Mouse (Mus musculus) heart, adult 2 months (tissue): ENCODE data around the gene Rai1. TPM values are rescaled to one million over a fixed set of nuclear protein-coding genes. Genes with fewer than 3 reads are reported as not detected.

Experiments
- DNase-seq, 2 experiments: peaks; one replicate each; pipeline ENCODE4 v3.0.0; 2021
- H3K27ac ChIP-seq: fragments of 200-600 bp; 2 replicates; pipeline ENCODE4 v1.8.1; 2022
- H3K27me3 ChIP-seq: fragments of 200-500 bp; 2 replicates; pipeline ENCODE4 v1.6.1; 2012; ENCODE audit warnings: mild to moderate bottlenecking, low read length, inconsistent platforms, mixed read lengths; ENCODE audit not compliant: control insufficient read depth, insufficient read depth
- H3K36me3 ChIP-seq: fragments of 200-500 bp; 2 replicates; pipeline ENCODE4 v1.6.1; 2012; ENCODE audit warnings: low read length, inconsistent platforms; ENCODE audit not compliant: control insufficient read depth, insufficient read depth
- H3K4me1 ChIP-seq: fragments of 200-500 bp; 2 replicates; pipeline ENCODE4 v1.6.1; 2011; ENCODE audit warnings: low read length; ENCODE audit not compliant: control insufficient read depth, insufficient read depth
- H3K4me3 ChIP-seq: fragments of 200-600 bp; 2 replicates; pipeline ENCODE4 v1.8.1; 2022
- H3K79me2 ChIP-seq: fragments of 200-500 bp; replicated peaks from 2 replicates; pipeline ENCODE4 v1.6.1; 2012; ENCODE audit warnings: mild to moderate bottlenecking, inconsistent platforms, low read length, moderate library complexity, mixed read lengths; ENCODE audit not compliant: control insufficient read depth, insufficient read depth
- H3K9ac ChIP-seq: fragments of 200-500 bp; 2 replicates; pipeline ENCODE4 v1.6.1; 2012; ENCODE audit warnings: low read depth, mild to moderate bottlenecking, control low read depth, inconsistent platforms, low read length, mixed read lengths
- CTCF ChIP-seq: fragments of 200-600 bp; IDR thresholded peaks from 2 replicates; pipeline ENCODE4 v1.8.1; 2022; ENCODE audit warnings: antibody characterized with exemption, mild to moderate bottlenecking, moderate library complexity
- EP300 ChIP-seq: fragments of 200-500 bp; IDR thresholded peaks from 2 replicates; pipeline ENCODE4 v1.6.1; 2011; ENCODE audit warnings: low read depth, low read length, control low read depth; ENCODE audit not compliant: insufficient read depth
- POLR2A ChIP-seq: fragments of 200-500 bp; IDR thresholded peaks from 2 replicates; pipeline ENCODE4 v1.6.1; 2011; ENCODE audit warnings: mild to moderate bottlenecking, low read depth, low read length, control low read depth; ENCODE audit not compliant: insufficient read depth
- WGBS: fragments of 180-500 bp; shearing (Covaris S2); methylation state at CpG from one replicate; pipeline ENCODE4 v1.1.7; 2018; 5-methylcytosine and 5-hydroxymethylcytosine counted together
- intact Hi-C: fragments of 180-260 bp; cut with DNase I; formaldehyde crosslinking; loops from one replicate; pipeline ENCODE4 v1.15.1; 2025
- polyA plus RNA-seq: library from polyadenylated mRNA; depleted of rRNA; stranded (reverse); fragments of >200 nt; gene quantifications from 2 replicates; pipeline ENCODE4 v1.2.3, GENCODE M21; 2012
- total RNA-seq, 2 experiments: library from RNA; stranded (reverse); gene quantifications; 2 replicates each; pipeline ENCODE4 v1.2.3; 2021

The Rai1 gene
- total and polyA plus RNA-seq, 3 experiments: 20.0 to 26.5 (median 21.8) TPM

DNA sequence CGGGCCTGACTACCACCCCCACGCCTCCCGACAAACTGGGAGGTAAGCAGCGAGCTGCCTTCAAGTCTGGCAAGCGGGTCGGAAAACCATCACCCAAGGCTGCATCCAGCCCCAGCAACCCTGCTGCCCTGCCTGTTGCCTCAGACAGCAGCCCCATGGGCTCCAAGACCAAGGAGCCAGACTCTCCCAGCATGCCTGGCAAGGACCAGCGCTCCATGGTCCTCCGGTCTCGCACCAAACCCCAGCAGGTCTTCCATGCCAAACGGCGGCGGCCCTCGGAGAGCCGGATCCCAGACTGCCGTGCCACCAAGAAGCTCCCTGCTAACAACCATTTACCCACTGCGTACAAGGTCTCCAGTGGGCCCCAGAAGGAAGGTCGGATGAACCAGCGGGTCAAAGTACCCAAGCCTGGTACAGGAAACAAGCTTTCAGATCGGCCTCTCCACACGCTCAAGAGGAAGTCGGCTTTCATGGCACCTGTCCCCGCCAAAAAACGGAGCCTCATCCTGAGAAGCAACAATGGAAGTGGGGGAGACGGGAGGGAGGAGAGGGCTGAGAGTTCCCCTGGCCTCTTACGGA, 83.6 kb downstream of the Rai1 start:
- Histone ChIP-seq H3K27ac (no peak overlapping the region), H3K4me1 (peaks cover 6% of the 10 kb centered on the region), H3K79me2 (no peaks in the 10 kb centered on the region), H3K27me3 (no peaks in the 10 kb centered on the region), H3K9ac (no peak overlapping the region), H3K36me3 (no peaks in the 10 kb centered on the region), H3K4me3 (no peak overlapping the region)
- intact Hi-C loops: no loop called here
- no peak for DNase-seq
- WGBS: 84% methylated on average over 25 of the region's 25 CpGs
- TF ChIP-seq EP300 (no peak), CTCF (no peak), POLR2A (no peak)

DNA sequence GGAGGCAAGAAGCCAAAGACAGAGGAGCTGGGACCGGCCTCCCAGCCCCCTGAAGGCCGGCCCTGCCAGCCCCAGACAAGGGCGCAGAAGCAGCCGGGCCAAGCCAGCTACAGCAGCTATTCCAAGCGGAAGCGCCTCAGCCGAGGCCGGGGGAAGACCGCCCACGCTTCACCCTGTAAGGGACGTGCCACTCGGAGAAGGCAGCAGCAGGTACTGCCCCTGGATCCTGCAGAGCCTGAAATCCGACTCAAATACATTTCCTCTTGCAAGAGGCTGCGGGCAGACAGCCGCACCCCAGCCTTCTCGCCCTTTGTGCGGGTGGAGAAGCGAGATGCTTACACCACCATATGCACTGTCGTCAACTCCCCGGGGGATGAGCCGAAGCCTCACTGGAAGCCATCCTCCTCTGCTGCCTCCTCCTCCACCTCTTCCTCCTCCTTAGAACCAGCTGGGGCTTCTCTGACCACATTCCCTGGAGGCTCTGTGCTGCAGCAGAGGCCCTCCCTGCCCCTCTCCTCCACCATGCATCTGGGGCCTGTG, 84.8 kb downstream of the Rai1 start:
- Histone ChIP-seq H3K4me3 (no peak overlapping the region), H3K27me3 (no peaks in the 10 kb centered on the region), H3K36me3 (no peaks in the 10 kb centered on the region), H3K79me2 (no peaks in the 10 kb centered on the region), H3K27ac (peak overlapping the region; percentile 27), H3K4me1 (peaks cover 2% of the 10 kb centered on the region; the same call in 1 of the 2 replicates), H3K9ac (no peak overlapping the region)
- TF ChIP-seq CTCF (no peak), POLR2A (no peak), EP300 (no peak)
- WGBS: 57% methylated on average over 21 of the region's 21 CpGs
- peak; percentile 66 to 73 for DNase-seq
- intact Hi-C loops: no loop called here

DNA sequence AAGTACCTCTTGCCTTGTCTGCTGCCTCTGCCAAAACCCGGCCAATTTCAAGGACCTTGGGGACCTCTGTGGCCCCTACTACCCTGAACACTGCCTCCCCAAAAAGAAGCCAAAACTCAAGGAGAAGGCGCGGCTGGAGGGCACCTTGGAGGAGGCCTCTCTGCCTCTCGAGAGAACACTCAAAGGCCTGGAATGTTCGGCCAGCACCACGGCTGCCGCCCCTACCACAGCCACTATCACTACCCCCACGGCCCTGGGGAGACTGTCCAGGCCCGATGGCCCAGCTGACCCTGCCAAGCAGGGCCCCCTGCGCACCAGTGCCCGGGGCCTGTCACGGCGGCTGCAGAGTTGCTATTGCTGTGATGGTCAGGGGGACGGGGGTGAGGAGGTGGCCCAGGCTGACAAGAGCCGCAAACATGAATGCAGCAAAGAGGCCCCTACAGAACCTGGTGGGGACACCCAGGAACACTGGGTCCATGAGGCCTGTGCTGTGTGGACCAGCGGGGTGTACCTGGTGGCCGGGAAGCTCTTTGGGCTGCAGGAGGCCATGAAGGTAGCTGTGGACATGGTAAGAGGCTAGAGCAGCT, 85.3 kb downstream of the Rai1 start:
- no peak for DNase-seq
- Histone ChIP-seq H3K27ac (no peak overlapping the region; the same call in 1 of the 2 replicates), H3K27me3 (no peaks in the 10 kb centered on the region), H3K4me3 (no peak overlapping the region), H3K4me1 (peaks cover 2% of the 10 kb centered on the region; the same call in 1 of the 2 replicates), H3K79me2 (no peaks in the 10 kb centered on the region), H3K9ac (no peak overlapping the region), H3K36me3 (no peaks in the 10 kb centered on the region)
- WGBS: 87% methylated on average over 17 of the region's 17 CpGs
- TF ChIP-seq CTCF (no peak), POLR2A (no peak), EP300 (no peak)
- intact Hi-C loops: no loop called here

DNA sequence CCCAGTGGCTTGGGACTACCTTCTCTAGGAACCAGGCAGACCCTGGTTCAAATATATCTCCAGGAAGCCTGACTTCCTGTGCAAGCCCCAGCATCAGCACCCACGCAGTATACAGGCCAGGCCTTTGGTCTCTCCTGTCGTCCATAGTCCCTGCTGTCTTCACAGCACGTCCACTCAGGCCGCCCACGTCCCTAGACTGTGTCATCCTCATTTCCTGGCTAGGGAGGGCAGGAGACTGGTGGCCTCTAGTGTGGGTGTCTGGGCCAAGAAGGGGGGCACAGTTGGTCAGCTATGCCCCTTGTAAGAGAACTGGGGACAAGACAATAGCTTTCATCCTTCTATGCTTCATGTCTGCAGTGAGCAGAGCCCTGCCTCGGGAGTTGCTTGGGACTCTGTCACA, 87.7 kb downstream of the Rai1 start:
- no peak overlapping the region for H3K4me3 ChIP-seq
- H3K79me2 ChIP-seq: no peaks in the 10 kb centered on the region
- TF ChIP-seq EP300 (no peak), POLR2A (no peak), CTCF (no peak)
- 41% methylated on average over 6 of the region's 6 CpGs for WGBS
- H3K27ac ChIP-seq: no peak overlapping the region
- intact Hi-C loops: no loop called here
- peaks cover 3% of the 10 kb centered on the region for H3K4me1 ChIP-seq
- no peak for DNase-seq
- H3K27me3 ChIP-seq: no peaks in the 10 kb centered on the region
- no peak overlapping the region for H3K9ac ChIP-seq
- H3K36me3 ChIP-seq: no peaks in the 10 kb centered on the region

DNA sequence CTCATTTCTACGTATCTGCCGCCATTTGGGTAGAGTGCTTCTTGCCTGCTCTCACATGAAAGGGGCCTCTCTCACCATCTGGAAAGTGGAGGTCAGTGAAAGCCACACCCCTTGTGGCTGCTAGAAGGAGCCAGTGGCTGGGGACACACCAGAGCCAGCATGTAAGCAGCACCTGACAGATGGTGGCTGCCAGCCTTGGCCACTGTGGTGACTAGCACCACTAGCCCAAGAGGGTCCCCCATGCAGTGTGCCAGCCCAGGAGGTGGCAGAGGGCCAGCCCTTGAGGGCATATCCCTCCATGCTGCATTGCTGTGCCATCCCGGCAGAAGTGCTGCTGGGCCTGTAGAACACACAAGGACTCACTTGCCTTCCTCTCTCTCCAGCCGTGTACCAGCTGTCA, 88.7 kb downstream of the Rai1 start:
- H3K27me3 ChIP-seq: no peaks in the 10 kb centered on the region
- H3K27ac ChIP-seq: no peak overlapping the region
- H3K36me3 ChIP-seq: no peaks in the 10 kb centered on the region
- no peak for DNase-seq
- 75% methylated on average over 4 of the region's 4 CpGs for WGBS
- no peak for TF ChIP-seq EP300
- no peak for TF ChIP-seq POLR2A
- TF ChIP-seq CTCF: no peak
- no peaks in the 10 kb centered on the region for H3K79me2 ChIP-seq
- no peak overlapping the region for H3K9ac ChIP-seq
- H3K4me3 ChIP-seq: no peak overlapping the region
- intact Hi-C loops: no loop called here
- peaks cover 3% of the 10 kb centered on the region for H3K4me1 ChIP-seq

DNA sequence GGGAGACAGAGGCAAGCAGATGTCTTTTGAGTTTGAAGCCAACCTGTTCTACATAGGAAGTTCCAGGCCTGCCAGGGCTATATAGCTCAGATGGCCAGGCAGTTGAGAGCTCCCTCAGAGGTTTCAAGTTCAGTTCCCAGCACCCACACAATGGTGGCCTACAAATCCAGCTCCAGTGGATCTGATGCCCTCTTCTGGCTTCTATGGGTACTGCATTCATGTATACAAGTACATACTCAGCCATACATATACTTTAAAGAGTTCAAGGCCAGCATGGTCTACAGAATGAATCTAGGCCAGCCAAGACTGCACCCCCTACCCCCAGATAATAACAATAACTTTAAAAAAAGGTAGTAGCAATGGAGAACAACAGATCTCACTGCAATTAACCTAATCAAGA, 90.3 kb downstream of the Rai1 start:
- H3K9ac ChIP-seq: no peak overlapping the region
- DNase-seq: no peak
- no peak overlapping the region for H3K27ac ChIP-seq
- H3K27me3 ChIP-seq: no peaks in the 10 kb centered on the region
- no peaks in the 10 kb centered on the region for H3K79me2 ChIP-seq
- no peaks in the 10 kb centered on the region for H3K36me3 ChIP-seq
- H3K4me3 ChIP-seq: no peak overlapping the region
- no peak for TF ChIP-seq POLR2A
- TF ChIP-seq CTCF: peak; percentile 70
- intact Hi-C loops: loop anchor here (5.0 kb wide), 1 partner anchor 142 kb away; no protein-coding TSS in a partner anchor
- H3K4me1 ChIP-seq: peaks cover 3% of the 10 kb centered on the region
